Mouse (Mus musculus) CD8-positive naive resting alpha-beta T cell, adult 57 days (primary cell): ENCODE results near the gene Olfr101. TPM values are rescaled to one million over a fixed set of nuclear protein-coding genes. Genes with fewer than 3 reads are reported as not detected.

ENCODE experiments used
- total RNA-seq: library from RNA; stranded (reverse); gene quantifications from one replicate; pipeline ENCODE4 v1.2.4, GENCODE M21; 2023

Olfr101 gene
- total RNA-seq = not detected

DNA sequence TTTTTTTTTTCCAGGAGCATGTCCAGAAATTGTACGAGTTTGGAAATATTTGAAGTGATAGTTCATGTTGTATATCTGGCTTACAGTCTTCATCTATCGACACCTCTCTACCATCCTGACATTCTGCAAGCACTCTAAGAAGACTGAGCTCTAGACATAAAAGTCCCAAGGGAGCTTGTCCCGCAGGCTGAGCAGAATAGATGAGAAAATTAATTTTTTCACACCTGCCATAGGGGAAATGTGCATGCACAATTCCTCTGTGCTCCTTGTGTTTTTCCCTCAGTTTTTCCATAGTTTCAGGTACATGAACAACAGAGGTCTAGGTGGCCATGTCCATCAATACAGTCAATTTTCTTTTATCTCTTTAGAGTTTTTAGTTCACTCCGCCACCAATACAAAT lies at the start of gene Olfr101:
Gene Olfr101, minus strand, starts transcription at position 101 of the 400 bp plus-strand sequence.

GRCm38 (mm10) chr17:37339598-37339997 lies 35.5 kb upstream of the Olfr101 start, which contains the start of gene Olfr103:
Gene Olfr103 (minus strand): TSS chr17:37339698.

GRCm38 (mm10) chr17:37316954-37317353 lies 12.8 kb upstream of the Olfr101 start, which contains the start of gene Olfr102:
Gene Olfr102 (minus strand): TSS chr17:37317054.

GRCm38 (mm10) chr17:37283360-37283759 lies 20.8 kb downstream of the Olfr101 start, which contains the start of gene Olfr99:
Gene Olfr99 (minus strand): TSS chr17:37283460.

DNA sequence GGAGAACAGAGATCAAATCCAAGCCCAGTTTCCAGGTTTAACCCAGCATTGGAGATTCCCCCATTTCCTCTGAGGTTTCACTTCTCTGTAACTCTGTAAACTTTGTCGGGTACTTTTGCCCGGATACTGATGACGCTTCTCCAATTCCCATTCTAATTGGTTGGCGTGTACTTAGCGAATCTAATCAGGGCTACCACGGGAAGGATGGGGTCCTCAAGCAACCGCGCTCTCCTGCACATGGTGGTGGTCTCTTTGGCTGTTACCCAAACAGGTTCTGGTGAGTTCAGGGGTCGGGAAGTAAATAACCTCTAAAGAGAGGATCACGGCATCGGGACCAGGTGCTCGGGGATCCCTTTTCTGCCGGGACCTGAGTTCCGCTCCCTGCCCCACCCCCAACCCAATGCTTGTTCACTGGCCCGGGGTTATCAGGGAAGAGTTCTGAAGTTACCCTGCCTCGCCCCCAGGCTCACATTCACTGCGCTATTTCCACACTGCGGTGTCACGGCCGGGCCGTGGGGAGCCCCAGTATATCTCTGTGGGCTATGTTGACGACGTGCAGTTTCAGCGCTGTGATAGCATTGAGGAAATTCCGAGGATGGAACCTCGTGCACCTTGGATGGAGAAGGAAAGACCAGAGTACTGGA lies 33.9 kb downstream of the Olfr101 start, which contains the start of gene H2-M3:
Gene H2-M3, plus strand, starts transcription at position 163 of the 644 bp plus-strand sequence.

DNA sequence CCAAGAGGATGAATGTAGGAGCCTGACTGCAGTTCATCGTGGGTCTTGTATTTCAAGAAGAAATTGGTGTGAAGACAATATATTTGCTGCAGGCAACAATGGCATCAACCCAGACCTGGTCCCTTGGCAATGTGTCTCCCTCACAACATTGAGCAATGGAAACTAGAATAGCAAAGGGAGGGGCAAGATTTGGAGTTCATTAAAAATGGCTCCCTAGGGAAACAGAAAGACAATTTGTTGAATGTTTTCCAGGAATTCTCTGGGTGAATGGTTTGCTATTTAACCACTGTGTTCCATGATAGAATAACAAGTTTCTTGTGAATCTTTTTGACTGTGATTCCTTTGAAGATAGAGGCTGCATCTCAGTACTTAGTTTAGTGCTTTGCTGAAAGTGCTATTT lies 40.5 kb downstream of the Olfr101 start, which contains the start of gene Olfr98:
Gene Olfr98, minus strand, starts transcription at position 124 of the 400 bp plus-strand sequence.

Other genes starting within 250 kb of the Olfr101 start
- 0.18 TPM for gene Olfr90, start 215.8 kb downstream of the Olfr101 start, total RNA-seq
- gene Olfr91, start 206.0 kb downstream of the Olfr101 start, total RNA-seq = not detected
- gene Olfr92, start 184.2 kb downstream of the Olfr101 start, total RNA-seq = not detected
- not detected for gene Olfr93, start 142.8 kb downstream of the Olfr101 start, total RNA-seq
- gene Ubd, start 110.4 kb downstream of the Olfr101 start, total RNA-seq = not detected
- not detected for gene Olfr94, start 103.3 kb downstream of the Olfr101 start, total RNA-seq
- not detected for gene Olfr95, start 91.2 kb downstream of the Olfr101 start, total RNA-seq
- not detected for gene Olfr96, start 84.2 kb downstream of the Olfr101 start, total RNA-seq
- gene Olfr97, start 67.0 kb downstream of the Olfr101 start, total RNA-seq = not detected
- not detected for gene Olfr98, start 40.6 kb downstream of the Olfr101 start, total RNA-seq
- gene H2-M3, start 34.1 kb downstream of the Olfr101 start, total RNA-seq = 38.8 TPM
- not detected for gene Olfr99, start 20.9 kb downstream of the Olfr101 start, total RNA-seq
- not detected for gene Olfr102, start 12.7 kb upstream of the Olfr101 start, total RNA-seq
- gene Olfr103, start 35.4 kb upstream of the Olfr101 start, total RNA-seq = not detected
- gene Olfr104-ps, start 55.3 kb upstream of the Olfr101 start, total RNA-seq = not detected
- not detected for gene Olfr105-ps, start 74.7 kb upstream of the Olfr101 start, total RNA-seq
- not detected for gene Olfr106-ps, start 86.1 kb upstream of the Olfr101 start, total RNA-seq
- not detected for gene Olfr107, start 94.9 kb upstream of the Olfr101 start, total RNA-seq
- not detected for gene Olfr108, start 141.2 kb upstream of the Olfr101 start, total RNA-seq
- gene Olfr109, start 154.6 kb upstream of the Olfr101 start, total RNA-seq = not detected
- gene H2-M2, start 179.2 kb upstream of the Olfr101 start, total RNA-seq = not detected
- not detected for gene Olfr110, start 188.2 kb upstream of the Olfr101 start, total RNA-seq
- gene Olfr111, start 203.7 kb upstream of the Olfr101 start, total RNA-seq = not detected